Mouse (Mus musculus) liver, adult 2 months (tissue): Measurements from ENCODE around the gene Jaml.

ENCODE experiments used
- CTCF ChIP-seq: fragments of 200-500 bp; IDR thresholded peaks from 2 replicates; pipeline ENCODE4 v1.5.1; 2011; ENCODE audit warnings: low read depth, low read length, control low read depth
- POLR2A ChIP-seq: fragments of 200-500 bp; IDR thresholded peaks from 2 replicates; pipeline ENCODE4 v1.6.1; 2011; ENCODE audit warnings: low read length, control low read depth; ENCODE audit not compliant: insufficient read depth; ENCODE audit errors: extremely low read depth

DNA sequence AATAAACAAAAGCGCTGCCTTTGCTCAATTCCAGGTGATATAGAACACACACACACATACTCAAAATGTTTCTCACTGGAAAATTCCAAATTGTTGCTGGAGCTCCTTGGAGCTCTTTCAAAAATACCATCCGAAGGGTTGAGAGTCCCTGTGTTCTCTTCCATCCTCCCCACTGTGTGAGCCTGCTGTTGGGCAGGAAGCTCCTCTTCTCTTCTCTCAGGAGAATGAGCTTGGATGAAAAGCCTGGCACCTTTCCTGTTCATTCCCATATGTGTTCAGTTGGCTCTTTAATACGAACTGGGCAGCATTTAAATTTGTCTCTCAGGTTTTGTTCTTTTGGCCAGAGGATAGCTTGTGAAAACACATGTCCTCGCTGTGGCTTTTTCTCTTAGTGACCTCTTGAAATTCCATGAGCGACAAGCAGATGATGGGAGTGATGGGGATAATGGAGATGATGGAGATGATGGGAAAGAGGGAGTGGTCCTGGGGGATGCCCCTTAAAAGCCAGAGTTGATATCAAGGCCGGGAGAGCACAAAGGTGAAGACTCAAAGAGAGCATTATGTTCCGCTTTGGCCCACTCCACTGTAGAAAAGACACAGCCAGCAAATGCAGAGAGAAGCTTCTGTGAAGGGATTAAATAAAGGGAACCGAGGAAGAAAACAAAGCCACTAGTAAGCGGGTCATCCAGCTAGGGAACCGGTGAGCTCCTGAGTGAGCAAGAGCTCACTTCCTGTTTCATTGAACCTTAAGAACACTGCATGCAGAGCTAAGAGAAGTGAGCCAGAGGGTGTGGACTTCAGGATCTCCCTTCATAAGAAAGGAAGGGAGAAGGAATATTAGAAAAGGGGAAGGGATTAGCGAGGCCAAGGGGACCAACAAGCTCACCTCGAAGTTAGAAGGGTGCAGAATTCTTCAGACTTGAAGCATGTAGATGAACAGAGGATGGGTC, 7.0 kb downstream of the Jaml start:
- TF ChIP-seq CTCF (no peak), POLR2A (no peak)
